20 mouse cellular contexts compared by ENCODE assay signal in genomic region chr2:57522983-57523382, GRCm38 (mm10).
DNase-seq lines count a peak whose midpoint lies in the region; ATAC-seq and TF ChIP-seq lines count a peak whose summit lies in the region.
"Had no signal": no experiment of that assay in that cellular context is flagged by ENCODE, and none has a peak within 500 bp of the region (broad histone marks: within the 10 kb centered on the region; RNA-seq: fewer than 3 reads in every experiment).

No protein-coding gene starts in this region.

- DNase-seq in layer of hippocampus, adult 2 months (ENCODE audit: low spot score in 2 of 2) = no peak
- DNase-seq in layer of hippocampus, adult 8-10 months (ENCODE audit: low spot score in 2 of 2) = no peak
- DNase-seq in lung, postnatal 25 days (ENCODE audit: low spot score) = no peak
- no peak for DNase-seq in right cerebral cortex, postnatal 10 days (ENCODE audit: low spot score in 2 of 2)
- no peak for DNase-seq in heart, postnatal 4 days
- DNase-seq: adrenal gland, adult 8-10 months; cerebellum, adult 18-20 months; heart, postnatal 14 days; left cerebral cortex, postnatal 4 days; lung, adult 18-20 months; lung, postnatal 4 days; right cerebral cortex, adult 18-20 months; thymus, postnatal 25 days had no signal

- 0 out of 2 replicates have a peak overlapping the region, but pooled peaks have one; percentile 6 for H3K27ac ChIP-seq in layer of hippocampus, adult 2 months
- no peak overlapping the region for H3K27ac ChIP-seq in hindbrain, embryonic 13.5 days
- no peak overlapping the region for H3K27ac ChIP-seq in midbrain, embryonic 15.5 days
- H3K27ac ChIP-seq: embryonic facial prominence, embryonic 12.5 days; kidney, embryonic 15.5 days; stomach, postnatal 0 days had no signal

- H3K4me2 ChIP-seq in hindbrain, embryonic 13.5 days = no peak overlapping the region
- no peak overlapping the region for H3K4me2 ChIP-seq in midbrain, embryonic 15.5 days
- H3K4me2 ChIP-seq: embryonic facial prominence, embryonic 12.5 days; heart, embryonic 11.5 days; kidney, embryonic 15.5 days had no signal

- H3K4me3 ChIP-seq in layer of hippocampus, adult 2 months = no peak overlapping the region
- H3K4me3 ChIP-seq in hindbrain, embryonic 13.5 days = no peak overlapping the region
- no peak overlapping the region for H3K4me3 ChIP-seq in midbrain, embryonic 15.5 days
- H3K4me3 ChIP-seq: embryonic facial prominence, embryonic 12.5 days; kidney, embryonic 15.5 days had no signal

- no peaks in the 10 kb centered on the region for H3K27me3 ChIP-seq in hindbrain, embryonic 13.5 days
- no peaks in the 10 kb centered on the region for H3K27me3 ChIP-seq in midbrain, embryonic 15.5 days (replicated peaks)
- H3K27me3 ChIP-seq: embryonic facial prominence, embryonic 12.5 days; kidney, embryonic 15.5 days had no signal

- H3K4me1 ChIP-seq in hindbrain, embryonic 13.5 days (replicated peaks) = no peaks in the 10 kb centered on the region
- H3K4me1 ChIP-seq in midbrain, embryonic 15.5 days = peaks cover 5% of the 10 kb centered on the region; the same call in 1 of the 2 replicates
- H3K4me1 ChIP-seq: embryonic facial prominence, embryonic 12.5 days; kidney, embryonic 15.5 days had no signal

- WGBS in hindbrain, embryonic 13.5 days = 41% methylated on average over 8 of the region's 8 CpGs
- 48% methylated on average over 8 of the region's 8 CpGs for WGBS in midbrain, embryonic 15.5 days

- no peaks in the 10 kb centered on the region for H3K9me3 ChIP-seq in hindbrain, embryonic 13.5 days
- no peaks in the 10 kb centered on the region for H3K9me3 ChIP-seq in midbrain, embryonic 15.5 days
- H3K9me3 ChIP-seq: embryonic facial prominence, embryonic 12.5 days; kidney, embryonic 15.5 days had no signal

- peak; percentile 91 for ATAC-seq in hindbrain, embryonic 13.5 days (ENCODE audit: low FRiP score)
- peak; percentile 82 for ATAC-seq in midbrain, embryonic 15.5 days (replicated peaks)
- ATAC-seq: intestine, embryonic 16.5 days had no signal

- no peak overlapping the region for H3K9ac ChIP-seq in hindbrain, embryonic 13.5 days
- H3K9ac ChIP-seq in midbrain, embryonic 15.5 days = no peak overlapping the region
- H3K9ac ChIP-seq: embryonic facial prominence, embryonic 12.5 days; kidney, embryonic 15.5 days had no signal

- no peaks in the 10 kb centered on the region for H3K36me3 ChIP-seq in hindbrain, embryonic 13.5 days
- H3K36me3 ChIP-seq in midbrain, embryonic 15.5 days (replicated peaks) = no peaks in the 10 kb centered on the region
- H3K36me3 ChIP-seq: embryonic facial prominence, embryonic 12.5 days; kidney, embryonic 15.5 days had no signal

- no peak for TF ChIP-seq CTCF in layer of hippocampus, adult 2 months (conservative IDR thresholded peaks at IDR 0.05)
